Mouse (Mus musculus) embryonic fibroblast, embryonic 13.5 days (primary cell): ENCODE data around the gene Tcf20.

ENCODE experiments used
- CTCF ChIP-seq: IDR thresholded peaks from 2 replicates; pipeline ENCODE4 v1.5.1; 2011; ENCODE audit warnings: mild to moderate bottlenecking, control low read depth, low read length, moderate library complexity, borderline replicate concordance; ENCODE audit not compliant: insufficient read depth
- POLR2A ChIP-seq: IDR thresholded peaks from 2 replicates; pipeline ENCODE4 v1.6.1; 2011; ENCODE audit warnings: low read depth, mild to moderate bottlenecking, control low read depth, low read length, moderate library complexity

GRCm38 (mm10) chr15:82898141-82898739, 89.4 kb downstream of the Tcf20 start:
- TF ChIP-seq POLR2A (no peak), CTCF (no peak)
